Mouse (Mus musculus) embryonic facial prominence, embryonic 14.5 days (tissue): ENCODE data around the gene Cep290. TPM values are rescaled to one million over a fixed set of nuclear protein-coding genes. Genes with fewer than 3 reads are reported as not detected.
"Not testable (repeated sequence)": the region's sequence is repeated elsewhere in the genome, so short reads cannot be mapped to it uniquely, and the experiment has no call there.

ENCODE experiments used
- ATAC-seq: fragments of 200-750 bp; cut with Nextera tagmentation; 2 replicates; pipeline ENCODE4 v1.8.0; 2017; ENCODE audit warnings: low read depth, moderate number of reproducible peaks, moderate TSS enrichment
- DNase-seq: peaks from one replicate; pipeline ENCODE4 v3.0.0-alpha.2; 2015; ENCODE audit warnings: low spot score
- H3K27ac ChIP-seq: fragments of 300-500 bp; sonication (generic); replicated peaks from 2 replicates; pipeline ENCODE4 v1.5.1; 2014; ENCODE audit warnings: low read depth, mild to moderate bottlenecking, low read length, moderate library complexity
- H3K27me3 ChIP-seq: fragments of 300-500 bp; sonication (generic); replicated peaks from 2 replicates; pipeline ENCODE4 v1.6.1; 2014; ENCODE audit warnings: low read length; ENCODE audit not compliant: control insufficient read depth, insufficient read depth
- H3K36me3 ChIP-seq: fragments of 300-500 bp; sonication (generic); 2 replicates; pipeline ENCODE4 v1.6.1; 2014; ENCODE audit warnings: low read length, mixed read lengths; ENCODE audit not compliant: control insufficient read depth, insufficient read depth
- H3K4me1 ChIP-seq: fragments of 300-500 bp; sonication (generic); 2 replicates; pipeline ENCODE4 v1.6.1; 2014; ENCODE audit warnings: antibody characterized with exemption, low read length; ENCODE audit not compliant: control insufficient read depth, insufficient read depth
- H3K4me2 ChIP-seq: fragments of 300-500 bp; sonication (generic); 2 replicates; pipeline ENCODE4 v1.6.1; 2014; ENCODE audit warnings: low read depth, mild to moderate bottlenecking, low read length, moderate library complexity, mixed read lengths
- H3K4me3 ChIP-seq: fragments of 300-500 bp; sonication (generic); 2 replicates; pipeline ENCODE4 v1.5.1; 2014; ENCODE audit warnings: low read depth, mild to moderate bottlenecking, low read length
- H3K9ac ChIP-seq: fragments of 300-500 bp; sonication (generic); 2 replicates; pipeline ENCODE4 v1.6.1; 2014; ENCODE audit warnings: low read depth, mild to moderate bottlenecking, low read length, moderate library complexity, mixed read lengths
- H3K9me3 ChIP-seq: fragments of 300-500 bp; sonication (generic); 2 replicates; pipeline ENCODE4 v1.6.1; 2016; ENCODE audit warnings: low read length; ENCODE audit not compliant: control insufficient read depth
- WGBS: fragments of 180-500 bp; shearing (Covaris S2); extraction: QIAGEN DNeasy Blood & Tissue Kit; methylation state at CpG from one replicate; pipeline ENCODE4 v1.1.7; 2014; 5-methylcytosine and 5-hydroxymethylcytosine counted together
- polyA plus RNA-seq: library from polyadenylated mRNA; unstranded; fragments of >200 nt; fragmentation: Nextera tagmentation; extraction: Ambion mirVana; gene quantifications from 2 replicates; pipeline ENCODE4 v1.2.1, GENCODE M21; 2014

The Cep290 gene
- polyA plus RNA-seq, 1 experiment from 2014 or later, result 5.6 TPM

GRCm38 (mm10) chr10:100521617-100522016 is 34.3 kb downstream of the Cep290 start:
- Histone ChIP-seq H3K36me3 (0 out of 2 replicates have a peak, but pooled peaks cover 8% of the 10 kb centered on the region), H3K9ac (no peak overlapping the region), H3K27ac (no peak overlapping the region), H3K4me3 (no peak overlapping the region), H3K27me3 (no peaks in the 10 kb centered on the region), H3K4me2 (no peak overlapping the region), H3K9me3 (no peaks in the 10 kb centered on the region), H3K4me1 (no peaks in the 10 kb centered on the region)
- 63% methylated on average over 4 of the region's 4 CpGs for WGBS
- DNase-seq (no peak), ATAC-seq (no peak)

GRCm38 (mm10) chr10:100522330-100522729 is 35.0 kb downstream of the Cep290 start:
- WGBS, result 84% methylated on average over 9 of the region's 9 CpGs
- Histone ChIP-seq H3K9ac (no peak overlapping the region), H3K9me3 (no peaks in the 10 kb centered on the region), H3K4me2 (no peak overlapping the region), H3K27ac (no peak overlapping the region), H3K4me3 (no peak overlapping the region), H3K27me3 (no peaks in the 10 kb centered on the region), H3K4me1 (no peaks in the 10 kb centered on the region), H3K36me3 (0 out of 2 replicates have a peak, but pooled peaks cover 8% of the 10 kb centered on the region)
- ATAC-seq, result no peak
- no peak for DNase-seq

- ATAC-seq (no peak), DNase-seq (no peak)
- no peak overlapping the region for H3K4me3 ChIP-seq
- no peak overlapping the region for H3K27ac ChIP-seq
- H3K4me2 ChIP-seq, result no peak overlapping the region
- H3K9me3 ChIP-seq, result no peaks in the 10 kb centered on the region
- H3K27me3 ChIP-seq, result no peaks in the 10 kb centered on the region
- WGBS, result 93% methylated on average over 9 of the region's 9 CpGs
- no peak overlapping the region for H3K9ac ChIP-seq
- H3K36me3 ChIP-seq, result 0 out of 2 replicates have a peak, but pooled peaks cover 4% of the 10 kb centered on the region
- H3K4me1 ChIP-seq, result no peaks in the 10 kb centered on the region
These were observed 37.4 kb downstream of the Cep290 start for GRCm38 (mm10) chr10:100524499-100525390.

DNA sequence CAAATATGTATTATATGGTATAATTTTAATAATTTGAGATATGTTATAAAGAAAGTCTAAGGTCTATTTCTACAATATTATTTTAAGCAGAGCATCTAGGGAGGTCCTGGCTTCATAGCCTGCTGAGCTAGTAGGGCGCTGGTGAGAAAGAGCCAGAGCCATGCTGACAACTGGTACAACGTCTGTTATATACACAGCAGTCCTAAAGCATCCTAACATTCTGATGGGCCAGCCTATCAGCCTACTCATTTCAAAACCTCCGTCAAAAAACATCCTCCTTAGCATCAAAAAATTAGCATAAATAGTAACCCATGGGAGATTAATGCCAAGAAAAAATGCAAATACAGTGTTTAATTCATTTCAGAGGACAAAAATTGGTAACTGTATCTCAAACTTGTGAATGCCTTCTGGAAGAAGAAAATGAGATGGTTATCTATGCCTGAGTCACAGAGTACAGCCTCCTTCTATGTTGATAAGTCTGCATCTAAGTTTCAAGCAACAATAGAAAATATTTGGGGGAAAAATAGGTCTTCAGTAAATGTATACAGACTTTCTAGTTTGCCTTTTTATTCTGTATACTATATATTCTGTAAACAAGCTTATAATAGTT is 69.3 kb downstream of the Cep290 start:
- H3K27me3 ChIP-seq, result no peaks in the 10 kb centered on the region
- H3K4me3 ChIP-seq, result no peak overlapping the region
- ATAC-seq (no peak), DNase-seq (no peak)
- no peak overlapping the region for H3K9ac ChIP-seq
- no peak overlapping the region for H3K4me2 ChIP-seq
- H3K9me3 ChIP-seq, result no peaks in the 10 kb centered on the region
- 86% methylated on average over 3 of the region's 3 CpGs for WGBS
- H3K4me1 ChIP-seq, result no peaks in the 10 kb centered on the region
- no peak overlapping the region for H3K27ac ChIP-seq
- H3K36me3 ChIP-seq, result peaks cover 17% of the 10 kb centered on the region

- not testable (repeated sequence) for ATAC-seq
- WGBS, result 91% methylated on average over 3 of the region's 3 CpGs
These were observed 73.0 kb downstream of the Cep290 start for GRCm38 (mm10) chr10:100560194-100560883.

GRCm38 (mm10) chr10:100564112-100564511 is 76.8 kb downstream of the Cep290 start:
- WGBS, result 85% methylated on average over 3 of the region's 3 CpGs
- DNase-seq, result no peak
- H3K27ac ChIP-seq, result no peak overlapping the region
- H3K36me3 ChIP-seq, result peaks cover 27% of the 10 kb centered on the region
- H3K9me3 ChIP-seq, result no peaks in the 10 kb centered on the region
- H3K9ac ChIP-seq, result no peak overlapping the region
- H3K4me1 ChIP-seq, result no peaks in the 10 kb centered on the region
- no peak overlapping the region for H3K4me2 ChIP-seq
- no peak for ATAC-seq
- H3K4me3 ChIP-seq, result no peak overlapping the region
- H3K27me3 ChIP-seq, result no peaks in the 10 kb centered on the region

More at GRCm38 (mm10) chr10:100560194-100560883, 73.0 kb downstream of the Cep290 start:
- not testable (repeated sequence) for H3K4me3 ChIP-seq, H3K27me3 ChIP-seq, H3K9me3 ChIP-seq, H3K4me2 ChIP-seq, H3K4me1 ChIP-seq, DNase-seq, H3K9ac ChIP-seq, H3K27ac ChIP-seq
- peaks cover 27% of the 10 kb centered on the region for H3K36me3 ChIP-seq

- 88% methylated on average over 3 of the region's 3 CpGs for WGBS
- Histone ChIP-seq H3K27me3 (no peaks in the 10 kb centered on the region), H3K36me3 (peaks cover 28% of the 10 kb centered on the region), H3K9me3 (no peaks in the 10 kb centered on the region), H3K4me2 (no peak overlapping the region), H3K4me1 (no peaks in the 10 kb centered on the region), H3K9ac (no peak overlapping the region), H3K4me3 (no peak overlapping the region), H3K27ac (no peak overlapping the region)
- ATAC-seq, result no peak
- no peak for DNase-seq
These were observed 84.3 kb downstream of the Cep290 start for GRCm38 (mm10) chr10:100571707-100572106.

DNA sequence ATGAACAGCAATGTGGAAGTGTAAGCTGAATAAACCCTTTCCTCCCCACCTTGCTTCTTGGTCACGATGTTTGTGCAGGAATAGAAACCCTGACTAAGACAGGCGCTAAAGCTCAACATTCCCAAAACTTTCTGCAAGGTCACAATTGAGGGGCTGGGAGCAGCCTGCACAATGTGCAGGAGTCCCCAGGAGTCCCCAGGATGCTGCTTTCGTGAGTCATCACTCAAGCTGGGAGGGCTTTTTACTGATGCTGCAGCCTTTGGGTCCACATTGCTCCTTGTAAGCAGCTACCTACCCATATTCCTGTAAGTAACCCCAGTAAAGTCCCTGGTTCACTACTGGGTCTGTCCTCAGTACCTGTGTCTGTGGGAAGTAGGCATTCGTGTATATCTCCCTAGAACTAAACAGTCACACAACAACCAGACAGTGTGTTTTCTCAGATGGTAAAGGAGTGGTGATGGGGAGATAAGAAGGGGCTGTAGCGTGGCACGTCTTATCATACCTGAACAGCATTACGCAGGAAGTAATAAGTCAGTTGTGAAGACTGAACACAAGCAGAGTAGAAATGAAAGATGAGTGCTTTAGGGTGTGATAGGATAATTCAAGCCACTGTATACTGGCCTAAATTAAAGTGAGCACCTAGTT is 87.3 kb downstream of the Cep290 start:
- Histone ChIP-seq H3K27me3 (no peaks in the 10 kb centered on the region), H3K9ac (no peak overlapping the region), H3K36me3 (peaks cover 28% of the 10 kb centered on the region), H3K9me3 (no peaks in the 10 kb centered on the region), H3K4me3 (no peak overlapping the region), H3K4me2 (no peak overlapping the region), H3K4me1 (no peaks in the 10 kb centered on the region), H3K27ac (no peak overlapping the region)
- ATAC-seq (no peak), DNase-seq (no peak)
- WGBS, result 91% methylated on average over 7 of the region's 7 CpGs
